Mouse (Mus musculus): Measurements from ENCODE around the gene Six5.
A peak's percentile ranks its signal among the peaks of the same experiment; 100 is the strongest.

The Six5 gene

DNA sequence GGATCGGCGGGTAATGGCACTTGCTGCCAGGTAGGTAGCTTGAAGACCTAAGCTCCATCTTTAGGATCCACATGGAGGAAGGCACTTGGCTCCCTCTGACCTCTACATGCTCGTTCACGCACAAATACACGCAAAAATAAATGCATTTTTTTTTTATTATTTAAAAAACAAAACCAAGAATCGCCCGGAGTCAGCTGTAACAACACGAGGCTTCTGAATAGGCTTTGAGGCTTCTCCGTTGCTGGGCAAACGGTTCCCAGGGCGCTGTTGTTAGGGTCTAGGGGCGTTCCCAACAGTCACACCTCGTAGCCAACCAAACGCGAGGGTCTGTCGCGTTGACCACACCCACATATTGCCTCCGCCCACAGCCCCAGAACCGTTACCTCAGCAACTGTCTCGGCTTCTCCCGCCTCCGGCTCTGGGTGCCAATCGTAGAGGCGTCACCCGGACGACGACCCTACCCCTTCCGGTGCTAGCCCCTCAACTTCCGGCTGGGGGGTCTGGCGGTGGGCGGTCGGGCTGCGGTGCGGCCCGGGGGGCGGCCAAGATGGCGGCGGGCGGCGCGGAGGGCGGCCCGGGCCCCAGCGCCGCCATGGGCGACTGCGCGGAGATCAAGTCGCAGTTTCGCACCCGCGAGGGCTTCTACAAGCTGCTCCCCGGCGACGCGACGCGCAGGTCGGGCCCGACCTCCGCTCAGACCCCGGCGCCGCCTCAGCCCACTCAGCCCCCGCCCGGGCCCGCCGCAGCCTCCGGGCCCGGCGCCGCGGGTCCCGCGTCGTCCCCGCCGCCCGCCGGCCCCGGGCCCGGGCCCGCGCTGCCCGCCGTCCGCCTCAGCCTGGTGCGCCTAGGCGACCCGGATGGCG is 18.4 kb upstream of the Six5 start, which contains the start of gene Dmwd:
Gene Dmwd, plus strand, starts transcription at position 505 of the 863 bp plus-strand sequence.
- DNase-seq: peak; percentile 85 to 90

DNA sequence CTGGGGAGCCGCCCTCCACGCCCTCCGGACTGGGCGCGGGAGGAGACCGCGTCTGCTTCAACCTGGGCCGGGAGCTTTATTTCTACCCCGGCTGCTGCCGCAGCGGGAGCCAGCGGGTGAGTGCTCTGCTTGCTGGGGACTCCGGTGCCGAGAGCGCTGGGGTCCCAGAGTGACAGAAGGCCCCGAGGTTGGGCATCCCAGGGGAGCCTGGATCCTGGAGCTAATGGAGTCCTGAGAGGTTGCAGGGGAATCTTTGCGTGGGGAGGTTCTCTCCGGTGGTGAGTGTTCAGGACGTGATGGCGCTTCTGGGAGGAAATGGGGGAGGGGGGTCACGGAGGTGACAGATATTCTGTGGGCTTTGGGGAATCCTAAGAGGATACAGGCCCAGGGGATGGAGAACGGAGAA is 17.8 kb upstream of the Six5 start:
- no peak for DNase-seq

DNA sequence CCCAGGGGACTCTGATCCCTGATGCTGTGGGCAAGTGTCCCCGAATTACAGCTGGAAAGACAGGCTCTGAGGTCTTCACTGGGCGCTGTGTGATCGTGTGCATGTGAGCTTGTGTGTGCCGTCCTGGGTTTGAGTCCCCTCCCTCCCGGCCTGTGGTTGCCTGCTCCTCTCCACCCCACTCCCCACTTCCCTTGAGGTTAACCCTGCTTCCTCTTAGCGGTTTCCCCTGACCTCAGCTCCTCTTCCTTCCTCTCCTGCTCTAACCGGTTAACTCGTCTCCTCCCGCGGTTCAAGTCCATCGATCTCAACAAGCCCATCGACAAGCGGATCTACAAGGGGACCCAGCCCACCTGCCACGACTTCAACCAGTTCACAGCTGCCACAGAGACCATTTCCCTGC is 16.6 kb upstream of the Six5 start:
- peak; percentile 69 to 81 for DNase-seq

DNA sequence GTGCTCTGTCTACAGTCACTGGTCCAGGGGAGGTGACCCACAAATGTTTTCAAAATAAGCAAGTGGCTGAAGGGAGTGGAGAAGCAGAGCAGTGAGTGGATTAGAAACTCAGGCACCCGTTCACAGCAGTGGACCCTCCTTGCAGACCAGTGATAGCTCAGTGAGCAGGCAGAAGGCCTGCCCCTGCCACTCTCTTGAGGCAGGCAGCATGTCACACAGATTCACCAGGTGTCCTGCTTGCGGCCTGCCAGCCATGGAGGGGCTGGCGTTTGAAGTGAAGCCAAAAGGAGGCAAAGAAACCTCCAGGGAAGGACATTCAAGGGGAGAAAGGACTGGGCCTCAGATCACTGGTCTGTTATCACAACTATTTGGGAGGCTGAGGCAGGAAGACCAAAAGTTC is 15.7 kb upstream of the Six5 start:
- no peak for DNase-seq

DNA sequence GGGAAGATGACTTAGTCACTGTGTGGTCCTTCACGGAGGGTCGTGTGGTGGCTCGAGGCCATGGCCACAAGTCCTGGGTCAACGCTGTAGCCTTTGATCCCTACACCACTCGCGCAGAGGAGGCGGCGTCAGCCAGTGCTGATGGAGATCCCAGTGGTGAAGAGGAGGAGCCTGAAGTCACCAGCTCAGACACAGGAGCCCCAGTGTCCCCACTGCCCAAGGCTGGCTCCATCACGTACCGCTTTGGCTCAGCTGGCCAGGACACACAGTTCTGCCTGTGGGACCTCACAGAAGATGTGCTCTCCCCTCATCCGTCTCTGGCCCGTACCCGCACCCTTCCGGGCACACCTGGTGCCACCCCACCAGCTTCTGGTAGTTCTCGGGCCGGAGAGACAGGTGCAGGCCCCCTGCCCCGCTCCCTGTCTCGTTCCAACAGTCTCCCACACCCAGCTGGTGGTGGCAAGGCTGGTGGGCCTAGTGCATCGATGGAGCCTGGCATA is 13.9 kb upstream of the Six5 start:
- no peak for DNase-seq

DNA sequence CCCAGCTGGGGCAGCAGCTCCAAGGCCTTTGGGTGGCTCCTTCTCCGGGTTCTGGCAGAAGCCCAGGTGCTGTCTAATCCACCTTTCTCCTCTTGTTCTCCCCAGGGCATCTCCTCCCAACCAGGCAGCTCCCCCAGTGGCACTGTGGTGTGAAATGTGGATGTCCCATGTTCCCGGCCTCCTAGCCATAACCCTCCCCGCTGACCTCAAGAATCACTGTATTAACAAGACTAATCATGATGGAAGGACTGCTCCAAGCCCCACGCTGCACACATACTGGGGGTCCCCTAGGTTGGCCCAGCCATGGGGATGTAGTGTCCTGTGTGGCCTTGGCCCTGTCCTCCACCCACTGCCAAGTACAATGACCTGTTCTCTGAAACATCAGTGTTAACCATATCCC is 12.2 kb upstream of the Six5 start:
- no peak for DNase-seq

DNA sequence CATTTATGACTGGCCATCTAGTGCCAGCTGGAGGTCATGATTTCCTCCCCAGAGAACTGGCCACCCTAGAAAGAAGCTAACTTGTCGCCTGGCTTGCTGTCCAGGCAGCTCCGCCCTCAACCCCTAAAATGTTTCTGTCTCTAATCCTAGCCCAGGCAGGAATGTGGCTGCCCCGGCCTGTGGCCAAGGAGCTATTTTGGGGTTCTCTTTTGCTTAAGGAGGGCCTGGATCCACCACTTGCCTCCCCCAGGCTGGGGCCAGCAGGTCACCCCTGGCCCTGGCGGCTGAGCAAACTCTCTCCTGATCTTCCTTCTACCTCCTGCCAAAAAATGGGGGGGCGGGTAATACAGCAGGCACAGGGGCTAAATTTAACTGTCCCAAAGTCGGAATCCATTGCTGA is 11.3 kb upstream of the Six5 start:
- no peak for DNase-seq

DNA sequence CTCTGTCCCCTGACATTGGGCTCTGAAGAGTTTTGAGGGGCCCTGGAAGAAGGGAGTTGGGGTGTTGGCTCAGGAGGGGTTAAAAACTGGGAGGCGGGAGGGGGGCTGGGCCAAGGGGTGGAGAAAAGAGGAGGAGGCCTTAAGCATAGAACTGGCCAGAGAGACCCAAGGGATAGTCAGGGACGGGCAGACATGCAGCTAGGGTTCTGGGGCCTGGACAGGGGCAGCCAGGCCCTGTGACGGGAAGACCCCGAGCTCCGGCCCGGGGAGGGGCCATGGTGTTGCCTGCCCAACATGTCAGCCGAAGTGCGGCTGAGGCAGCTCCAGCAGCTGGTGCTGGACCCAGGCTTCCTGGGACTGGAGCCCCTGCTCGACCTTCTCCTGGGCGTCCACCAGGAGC is 10.7 kb upstream of the Six5 start, which contains the start of gene Dmpk:
Gene Dmpk, plus strand, starts transcription at position 149 of the 400 bp plus-strand sequence.
- no peak for DNase-seq

DNA sequence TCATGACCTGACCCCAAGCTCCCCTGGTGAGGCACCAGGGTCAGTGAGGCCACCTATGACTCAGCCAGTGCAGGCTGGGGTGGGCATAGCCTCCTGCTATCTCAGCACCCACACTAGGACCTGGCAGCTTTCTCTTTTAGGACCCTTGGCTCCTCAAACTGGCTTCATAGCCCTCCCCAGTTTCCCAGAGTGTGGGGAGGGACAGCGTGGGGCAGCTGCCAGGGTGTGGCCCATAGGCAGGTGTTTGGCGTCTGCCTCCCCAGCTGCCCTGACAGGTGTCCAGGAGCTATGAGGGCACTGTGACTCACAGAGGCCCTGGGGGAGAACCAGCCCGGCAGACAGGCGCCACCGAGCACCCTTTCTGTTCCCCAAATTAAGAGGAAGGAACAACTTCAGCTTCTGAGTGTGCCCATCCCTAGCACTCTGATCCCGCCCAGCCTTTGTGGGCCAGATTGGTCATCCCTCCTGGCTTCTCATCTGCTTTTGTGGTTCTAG is 10.1 kb upstream of the Six5 start:
- no peak for DNase-seq

DNA sequence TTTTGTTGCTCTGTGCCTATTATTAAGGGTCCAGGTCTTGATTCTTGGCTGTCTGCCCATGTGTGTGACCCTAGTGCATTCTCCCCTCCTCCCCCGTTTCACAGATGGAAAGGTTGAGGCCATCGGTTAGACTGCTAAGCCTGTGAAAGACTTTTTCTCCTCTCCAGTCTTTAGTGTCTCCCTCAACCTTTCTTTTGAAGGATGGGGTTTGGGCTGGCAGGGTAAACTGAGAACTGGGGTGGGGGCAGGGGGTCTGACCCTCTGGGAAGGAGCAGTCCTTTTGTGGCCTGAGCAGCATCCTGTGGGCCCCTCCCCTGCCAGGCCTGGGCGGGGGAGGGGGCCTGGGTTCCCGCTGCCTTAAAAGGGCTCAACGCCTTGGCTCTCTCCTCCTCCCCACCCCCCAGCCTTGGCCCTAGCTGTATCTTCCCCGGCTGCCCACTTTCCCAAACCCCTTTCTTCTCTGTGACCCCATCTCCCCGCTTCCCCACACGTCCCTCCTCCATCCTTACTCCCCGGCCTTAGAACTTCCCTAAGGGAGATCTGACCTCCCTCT is 9.4 kb upstream of the Six5 start:
- no peak for DNase-seq

DNA sequence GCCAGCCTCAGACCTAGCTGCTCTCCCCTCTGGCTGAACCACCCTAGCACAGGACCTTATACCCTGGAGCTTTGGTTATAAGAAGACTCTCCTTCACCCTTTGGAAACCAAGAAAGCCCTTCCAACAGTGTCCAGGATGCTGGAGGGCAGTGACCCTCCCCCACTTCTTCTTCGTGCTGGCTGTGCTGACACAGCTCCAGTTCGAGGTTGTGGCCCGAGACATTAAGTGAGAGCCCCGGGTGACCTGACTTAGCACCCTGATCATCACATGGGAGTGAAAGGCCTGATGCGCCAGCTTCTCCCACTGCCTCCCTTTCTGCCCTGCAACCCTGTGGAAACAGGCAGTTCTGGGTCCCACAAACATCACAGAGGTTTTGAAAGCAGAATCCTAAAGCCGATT is 8.9 kb upstream of the Six5 start:
- DNase-seq: no peak

DNA sequence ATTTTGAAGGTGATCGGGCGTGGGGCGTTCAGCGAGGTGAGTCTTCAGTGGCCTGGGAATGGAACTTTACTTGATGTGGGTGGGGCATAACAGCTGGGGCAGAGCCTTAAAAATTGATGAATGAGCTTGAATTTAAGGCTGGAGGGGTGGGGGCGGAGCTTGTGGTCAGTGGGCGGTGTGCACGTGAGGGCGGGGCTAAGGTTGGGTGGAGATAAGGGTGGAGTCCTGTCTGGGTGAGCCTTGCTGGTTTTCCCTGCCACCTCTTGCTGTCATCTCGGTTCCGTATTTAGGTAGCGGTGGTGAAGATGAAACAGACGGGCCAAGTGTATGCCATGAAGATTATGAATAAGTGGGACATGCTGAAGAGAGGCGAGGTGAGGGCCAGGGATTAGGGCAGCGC is 8.4 kb upstream of the Six5 start:
- DNase-seq: no peak

DNA sequence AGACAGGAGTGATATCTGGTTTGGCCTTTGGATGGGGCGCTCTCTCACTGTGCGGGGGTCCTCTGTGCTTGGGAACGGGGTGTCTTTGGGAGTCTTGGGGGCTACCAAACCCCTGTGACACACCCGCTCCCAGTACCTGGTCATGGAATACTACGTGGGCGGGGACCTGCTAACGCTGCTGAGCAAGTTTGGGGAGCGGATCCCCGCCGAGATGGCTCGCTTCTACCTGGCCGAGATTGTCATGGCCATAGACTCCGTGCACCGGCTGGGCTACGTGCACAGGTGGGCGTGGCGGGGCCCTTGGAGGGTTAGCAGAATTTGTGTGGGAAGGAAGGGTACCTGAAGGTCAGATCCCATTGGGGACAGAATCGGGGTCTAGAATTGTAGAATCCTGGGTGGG is 7.6 kb upstream of the Six5 start:
- DNase-seq: no peak

DNA sequence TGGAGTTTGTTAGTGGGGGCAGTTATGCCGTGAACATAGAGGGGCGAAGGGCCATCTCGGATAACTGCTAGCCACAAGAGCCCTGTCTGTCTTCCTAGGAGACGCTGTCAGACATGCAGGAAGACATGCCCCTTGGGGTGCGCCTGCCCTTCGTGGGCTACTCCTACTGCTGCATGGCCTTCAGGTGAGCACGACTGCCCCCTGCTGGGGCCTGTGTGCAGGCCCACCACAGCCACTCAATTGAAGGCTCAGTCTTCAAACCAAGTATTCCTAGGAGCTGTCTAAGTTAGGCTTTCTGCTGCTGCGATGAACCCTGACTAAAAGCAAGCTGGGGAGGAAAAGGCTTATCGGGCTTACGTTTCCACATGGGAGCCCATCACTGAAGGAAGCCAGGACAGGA is 5.6 kb upstream of the Six5 start:
- DNase-seq: no peak

DNA sequence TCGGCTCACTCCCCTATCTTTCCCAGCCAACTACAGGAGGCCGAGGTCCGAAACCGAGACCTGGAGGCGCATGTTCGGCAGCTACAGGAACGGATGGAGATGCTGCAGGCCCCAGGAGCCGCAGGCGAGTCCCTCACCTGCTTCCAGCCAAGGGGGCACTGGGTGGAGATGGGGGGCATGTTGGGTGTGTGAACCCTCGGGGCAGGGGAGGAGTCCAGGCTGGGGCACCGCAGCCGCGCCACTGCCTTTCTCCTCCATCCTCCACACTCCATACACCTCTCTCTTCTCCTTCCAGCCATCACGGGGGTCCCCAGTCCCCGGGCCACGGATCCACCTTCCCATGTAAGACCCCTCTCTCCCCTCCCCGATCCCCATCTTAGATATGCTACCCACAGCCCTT is 2.5 kb upstream of the Six5 start:
- no peak for DNase-seq

DNA sequence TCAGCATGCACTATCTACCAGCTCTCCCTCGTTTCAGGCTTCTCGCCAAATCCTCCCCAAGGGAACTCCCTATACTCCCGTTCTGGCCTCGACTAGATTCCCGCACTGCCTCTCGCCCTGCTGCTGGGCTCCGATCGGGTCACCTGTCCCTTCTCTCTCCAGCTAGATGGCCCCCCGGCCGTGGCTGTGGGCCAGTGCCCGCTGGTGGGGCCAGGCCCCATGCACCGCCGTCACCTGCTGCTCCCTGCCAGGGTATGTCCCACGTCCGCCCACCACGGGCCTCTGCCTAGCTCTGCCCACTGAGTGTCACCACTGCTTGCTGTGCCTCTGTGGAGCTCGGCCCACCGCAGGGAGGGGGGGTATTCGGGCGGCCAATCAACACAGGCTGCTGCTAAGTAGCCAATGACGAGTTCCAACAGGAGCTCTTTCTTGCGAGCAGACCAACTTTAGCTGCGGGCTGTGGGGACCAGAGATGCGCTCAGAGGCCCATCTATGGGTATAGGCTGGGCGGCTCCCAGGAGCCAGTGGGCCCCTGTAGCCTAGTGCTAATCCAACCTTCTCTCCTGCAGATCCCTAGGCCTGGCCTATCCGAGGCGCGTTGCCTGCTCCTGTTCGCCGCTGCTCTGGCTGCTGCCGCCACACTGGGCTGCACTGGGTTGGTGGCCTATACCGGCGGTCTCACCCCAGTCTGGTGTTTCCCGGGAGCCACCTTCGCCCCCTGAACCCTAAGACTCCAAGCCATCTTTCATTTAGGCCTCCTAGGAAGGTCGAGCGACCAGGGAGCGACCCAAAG is 1.8 kb upstream of the Six5 start:
- DNase-seq: no peak

DNA sequence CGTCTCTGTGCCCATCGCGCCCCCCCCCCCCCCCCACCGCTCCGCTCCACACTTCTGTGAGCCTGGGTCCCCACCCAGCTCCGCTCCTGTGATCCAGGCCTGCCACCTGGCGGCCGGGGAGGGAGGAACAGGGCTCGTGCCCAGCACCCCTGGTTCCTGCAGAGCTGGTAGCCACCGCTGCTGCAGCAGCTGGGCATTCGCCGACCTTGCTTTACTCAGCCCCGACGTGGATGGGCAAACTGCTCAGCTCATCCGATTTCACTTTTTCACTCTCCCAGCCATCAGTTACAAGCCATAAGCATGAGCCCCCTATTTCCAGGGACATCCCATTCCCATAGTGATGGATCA is 1.2 kb upstream of the Six5 start:
- DNase-seq: peak; percentile 81 to 82

DNA sequence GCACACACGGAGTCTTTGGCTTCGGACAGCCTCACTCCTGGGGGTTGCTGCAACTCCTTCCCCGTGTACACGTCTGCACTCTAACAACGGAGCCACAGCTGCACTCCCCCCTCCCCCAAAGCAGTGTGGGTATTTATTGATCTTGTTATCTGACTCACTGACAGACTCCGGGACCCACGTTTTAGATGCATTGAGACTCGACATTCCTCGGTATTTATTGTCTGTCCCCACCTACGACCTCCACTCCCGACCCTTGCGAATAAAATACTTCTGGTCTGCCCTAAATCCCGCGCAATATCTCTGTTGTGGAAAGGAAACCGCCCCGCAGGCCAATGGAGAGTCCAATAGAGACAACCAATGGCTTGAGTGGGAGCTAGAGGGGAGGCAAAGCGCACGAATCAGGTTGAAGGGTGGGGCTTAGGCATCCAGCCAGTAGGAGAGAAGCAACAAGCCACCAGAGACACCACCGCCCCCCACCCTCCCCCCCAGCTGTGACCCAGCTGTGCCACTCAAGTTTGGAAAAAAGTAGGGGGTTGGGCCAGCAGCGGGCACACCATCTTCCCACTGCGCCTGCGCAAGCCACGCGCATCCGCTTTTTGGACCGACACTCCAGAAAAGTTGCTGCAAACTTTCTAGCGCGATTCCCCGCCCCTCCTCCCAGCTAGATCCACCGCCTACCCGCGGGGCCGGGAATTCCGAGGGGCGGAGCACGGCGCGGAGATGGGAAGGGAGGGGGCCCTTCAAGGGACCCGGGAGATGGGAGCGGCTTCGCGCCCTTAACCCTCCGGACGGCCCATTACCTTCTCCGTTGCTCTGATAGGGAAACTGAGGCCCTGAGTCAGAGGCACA is 633 bp upstream of the Six5 start:
- DNase-seq: peak; percentile 89 to 93

DNA sequence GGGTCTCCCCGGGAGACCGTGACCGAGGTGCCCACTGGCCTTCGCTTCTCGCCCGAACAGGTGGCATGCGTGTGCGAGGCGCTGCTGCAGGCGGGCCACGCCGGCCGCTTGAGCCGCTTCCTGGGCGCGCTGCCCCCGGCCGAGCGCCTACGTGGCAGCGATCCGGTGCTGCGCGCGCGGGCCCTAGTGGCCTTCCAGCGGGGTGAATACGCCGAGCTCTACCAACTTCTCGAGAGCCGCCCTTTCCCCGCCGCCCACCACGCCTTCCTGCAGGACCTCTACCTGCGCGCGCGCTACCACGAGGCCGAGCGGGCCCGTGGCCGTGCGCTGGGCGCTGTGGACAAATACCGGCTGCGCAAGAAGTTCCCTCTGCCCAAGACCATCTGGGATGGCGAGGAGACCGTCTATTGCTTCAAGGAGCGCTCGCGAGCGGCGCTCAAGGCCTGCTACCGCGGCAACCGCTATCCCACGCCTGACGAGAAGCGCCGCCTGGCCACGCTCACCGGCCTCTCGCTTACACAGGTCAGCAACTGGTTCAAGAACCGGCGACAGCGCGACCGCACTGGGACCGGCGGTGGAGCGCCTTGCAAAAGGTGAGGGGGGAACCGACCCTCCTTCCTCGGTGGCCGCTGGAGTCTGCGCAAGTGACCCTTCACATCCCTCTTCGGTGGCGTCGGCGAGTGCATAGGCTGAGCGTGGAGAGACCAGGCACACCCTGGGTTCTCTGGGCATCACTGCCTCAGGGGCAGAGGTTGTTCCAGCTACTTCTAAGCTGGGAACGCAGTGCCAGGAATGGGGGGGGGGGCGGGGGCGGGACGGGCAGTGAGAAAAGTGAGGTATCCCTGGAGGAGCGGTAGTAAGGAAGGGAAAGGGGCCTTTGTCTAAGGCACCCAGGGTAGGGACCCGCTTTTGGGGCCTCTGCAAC is 694 bp downstream of the Six5 start:
- no peak for DNase-seq

DNA sequence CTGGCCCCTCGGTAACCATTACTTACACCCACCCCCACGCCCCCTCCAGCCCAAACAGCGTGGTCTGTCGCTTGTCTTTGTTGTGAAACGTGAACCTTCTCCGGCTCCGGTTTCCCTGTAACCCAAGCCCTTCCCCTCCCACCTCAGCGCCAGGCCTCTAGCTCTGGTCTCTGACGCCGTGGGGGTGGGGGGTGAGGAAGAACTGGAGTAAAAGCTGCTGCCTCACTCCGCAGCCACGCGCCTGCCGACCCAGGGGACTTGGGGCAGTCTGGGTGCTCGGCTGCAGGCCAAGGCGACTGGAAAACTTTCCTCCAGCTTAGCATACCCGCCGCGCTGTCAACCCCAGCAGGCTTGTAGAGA is 1.3 kb downstream of the Six5 start:
- DNase-seq: no peak

DNA sequence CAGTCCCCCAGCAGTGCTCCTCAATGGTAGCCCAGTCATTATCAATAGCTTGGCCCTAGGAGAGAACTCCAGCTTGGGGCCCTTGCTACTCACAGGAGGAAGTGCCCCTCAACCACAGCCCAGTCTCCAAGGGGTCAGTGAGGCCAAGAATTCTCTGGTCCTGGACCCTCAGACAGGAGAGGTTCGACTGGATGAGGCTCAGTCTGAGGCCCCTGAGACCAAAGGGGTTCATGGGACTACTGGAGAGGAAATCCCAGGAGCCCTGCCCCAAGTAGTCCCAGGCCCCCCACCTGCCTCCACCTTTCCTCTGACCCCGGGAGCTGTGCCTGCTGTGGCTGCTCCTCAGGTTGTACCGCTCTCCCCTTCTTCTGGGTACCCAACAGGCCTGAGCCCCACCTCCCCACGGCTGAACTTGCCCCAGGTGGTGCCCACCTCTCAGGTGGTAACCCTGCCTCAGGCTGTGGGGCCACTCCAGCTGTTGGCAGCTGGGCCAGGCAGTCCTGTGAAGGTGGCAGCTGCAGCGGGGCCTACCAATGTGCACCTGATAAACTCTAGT is 2.1 kb downstream of the Six5 start:
- DNase-seq: no peak

All from thymus, adult 18-20 months (tissue).